Mouse (Mus musculus) lung, adult 10 weeks (tissue): ENCODE results near the gene Pnkd. TPM values are rescaled to one million over a fixed set of nuclear protein-coding genes. Genes with fewer than 3 reads are reported as not detected.

Experiments used
- polyA plus RNA-seq: library from polyadenylated mRNA; stranded (reverse); fragments of 350-450 nt; fragmentation: Illumina TruSeq; extraction: RNeasy Lipid Tissue Mini Kit (QIAGEN cat#74804); gene quantifications from one replicate; pipeline ENCODE4 v1.2.3, GENCODE M21; 2014; ENCODE audit warnings: low read depth, low replicate concordance; ENCODE audit not compliant: insufficient read depth

The Pnkd gene
- 67.9 TPM for polyA plus RNA-seq

GRCm38 (mm10) chr1:74284543-74285160 is at the start of gene Pnkd, which contains the start of gene Aamp:
TSS of gene Pnkd (plus strand) at chr1:74284930.
TSS of gene Aamp (minus strand) at chr1:74284738.

GRCm38 (mm10) chr1:74235938-74236589 is 48.7 kb upstream of the Pnkd start, which contains the start of gene Arpc2:
TSS of gene Arpc2 (plus strand) at chr1:74236084.

GRCm38 (mm10) chr1:74278538-74278937 is 6.2 kb upstream of the Pnkd start, which contains the start of gene Gpbar1:
TSS of gene Gpbar1 (plus strand) at chr1:74278550.

GRCm38 (mm10) chr1:74305522-74305921 is 20.8 kb downstream of the Pnkd start, which contains the start of gene Tmbim1:
TSS of gene Tmbim1 (minus strand) at chr1:74305622.

GRCm38 (mm10) chr1:74361812-74362211 is 77.1 kb downstream of the Pnkd start, which contains the start of gene Catip:
TSS of gene Catip (plus strand) at chr1:74362108.

GRCm38 (mm10) chr1:74374980-74375379 is 90.2 kb downstream of the Pnkd start, which contains the start of gene Slc11a1:
TSS of gene Slc11a1 (plus strand) at chr1:74375195.

GRCm38 (mm10) chr1:74390924-74391748 is 106.4 kb downstream of the Pnkd start, which contains the start of gene Ctdsp1:
TSS of gene Ctdsp1 (plus strand) at chr1:74391509.

Other genes starting within 250 kb of the Pnkd start
- 139 TPM for gene Tns1, start 160.5 kb upstream of the Pnkd start, polyA plus RNA-seq
- 1.8 TPM for gene Rufy4, start 159.4 kb upstream of the Pnkd start, polyA plus RNA-seq
- gene Cxcr2, start 130.9 kb upstream of the Pnkd start, polyA plus RNA-seq = 3.5 TPM
- 0.51 TPM for gene Cxcr1, start 90.3 kb upstream of the Pnkd start, polyA plus RNA-seq
- 238 TPM for gene Arpc2, start 48.8 kb upstream of the Pnkd start, polyA plus RNA-seq
- gene Gpbar1, start 6.4 kb upstream of the Pnkd start, polyA plus RNA-seq = not detected
- gene Aamp, start 192 bp upstream of the Pnkd start, polyA plus RNA-seq = 124 TPM
- gene Tmbim1, start 20.7 kb downstream of the Pnkd start, polyA plus RNA-seq = 122 TPM
- gene Catip, start 77.2 kb downstream of the Pnkd start, polyA plus RNA-seq = 6.8 TPM
- gene Slc11a1, start 90.3 kb downstream of the Pnkd start, polyA plus RNA-seq = 9.3 TPM
- gene Ctdsp1, start 106.6 kb downstream of the Pnkd start, polyA plus RNA-seq = 77.0 TPM
- 0.31 TPM for gene Vil1, start 124.4 kb downstream of the Pnkd start, polyA plus RNA-seq
- gene Cnot9, start 221.1 kb downstream of the Pnkd start, polyA plus RNA-seq = 9.2 TPM